Mouse (Mus musculus) MEL (cell line): ENCODE measurements at regions not wholly inside any gene's neighbourhood (a gene's known extent, or its start where the extent isn't known, plus 50 kb on each side); places are given as distances from the start of the nearest gene placed in this dataset.

Source experiments
- CHD1 ChIP-seq: IDR thresholded peaks from 2 replicates; pipeline ENCODE4 v1.6.1; 2012; ENCODE audit warnings: low read depth, mild to moderate bottlenecking, inconsistent platforms, low read length, improper control_type of control experiment
- CTCF ChIP-seq, 3 experiments: IDR thresholded peaks in 2 of 3; conservative IDR thresholded peaks in 1 of 3; 2 replicates each; pipeline ENCODE4 v1.5.1; 2011 to 2012; ENCODE audit warnings: low read length in 3 of 3, low read depth in 2 of 3, mild to moderate bottlenecking in 2 of 3, improper control_type of control experiment in 1 of 3, inconsistent platforms in 1 of 3, mixed read lengths in 1 of 3, moderate library complexity in 1 of 3; ENCODE audit not compliant: control insufficient read depth in 1 of 3, insufficient read depth in 1 of 3, poor library complexity in 1 of 3, severe bottlenecking in 1 of 3
- MAFK ChIP-seq: IDR thresholded peaks from 2 replicates; pipeline ENCODE4 v1.6.1; 2011; ENCODE audit warnings: low read depth, mild to moderate bottlenecking, low read length, improper control_type of control experiment, borderline replicate concordance
- MAX ChIP-seq: IDR thresholded peaks from 2 replicates; pipeline ENCODE4 v1.6.1; 2011; ENCODE audit warnings: low read length, improper control_type of control experiment
- MAZ ChIP-seq: IDR thresholded peaks from 2 replicates; pipeline ENCODE4 v1.6.1; 2012; ENCODE audit warnings: low read depth, mild to moderate bottlenecking, inconsistent platforms, low read length, improper control_type of control experiment
- MEF2A ChIP-seq: IDR thresholded peaks from 2 replicates; pipeline ENCODE4 v1.6.1; 2014; ENCODE audit warnings: low read depth, mild to moderate bottlenecking, inconsistent platforms, low read length, improper control_type of control experiment; ENCODE audit not compliant: poor library complexity, insufficient replicate concordance, severe bottlenecking; ENCODE audit errors: extremely low read depth
- POLR2A ChIP-seq, 2 experiments: IDR thresholded peaks; 2 replicates each; pipeline ENCODE4 v1.6.1; 2011 to 2012; ENCODE audit warnings: low read length in 2 of 2, mild to moderate bottlenecking in 2 of 2, control low read depth in 1 of 2, improper control_type of control experiment in 1 of 2, low read depth in 1 of 2, moderate library complexity in 1 of 2; ENCODE audit not compliant: control insufficient read depth in 1 of 2, insufficient read depth in 1 of 2, poor library complexity in 1 of 2
- RAD21 ChIP-seq: IDR thresholded peaks from 2 replicates; pipeline ENCODE4 v1.6.1; 2011; ENCODE audit warnings: mild to moderate bottlenecking, low read depth, low read length, improper control_type of control experiment
- TCF12 ChIP-seq: IDR thresholded peaks from 2 replicates; pipeline ENCODE4 v1.6.1; 2014; ENCODE audit warnings: low read depth, mild to moderate bottlenecking, inconsistent platforms, low read length, improper control_type of control experiment, moderate library complexity

- TF ChIP-seq CHD1 (no peak), CTCF (IDR thresholded peaks at IDR 0.05 in 2 of 3, conservative IDR thresholded peaks at IDR 0.05 in 1 of 3; ENCODE audit: control insufficient read depth in 1 of 3, insufficient read depth in 1 of 3, low read depth in 2 of 3, low read length in 3 of 3, poor library complexity in 1 of 3, severe bottlenecking in 1 of 3) (no peak), RAD21 (no peak), POLR2A (IDR thresholded peaks at IDR 0.05; ENCODE audit: control insufficient read depth in 1 of 2, insufficient read depth in 1 of 2, low read depth in 1 of 2, low read length in 2 of 2, poor library complexity in 1 of 2) (no peak), MAFK (no peak), MAZ (no peak), TCF12 (no peak), MEF2A (no peak), MAX (no peak)
These were observed 411.7 kb upstream of the Jarid2 start for GRCm38 (mm10) chr13:44317596-44317995.
